Mouse (Mus musculus) adrenal gland, postnatal 36 days (tissue): ENCODE data around the gene Asic2. TPM values are rescaled to one million over a fixed set of nuclear protein-coding genes. Genes with fewer than 3 reads are reported as not detected.
"Not testable (repeated sequence)": the region's sequence is repeated elsewhere in the genome, so short reads cannot be mapped to it uniquely, and the experiment has no call there.

Source experiments
- DNase-seq, 2 experiments: peaks; one replicate each; pipeline ENCODE4 v3.0.0; 2021; ENCODE audit warnings: mixed read lengths in 1 of 2
- total RNA-seq, 2 experiments: library from RNA; stranded (reverse); gene quantifications; 2 replicates each; pipeline ENCODE4 v1.2.3; 2021

The Asic2 gene
- total RNA-seq, 2 experiments from 2014 or later: 1.7 TPM

DNA sequence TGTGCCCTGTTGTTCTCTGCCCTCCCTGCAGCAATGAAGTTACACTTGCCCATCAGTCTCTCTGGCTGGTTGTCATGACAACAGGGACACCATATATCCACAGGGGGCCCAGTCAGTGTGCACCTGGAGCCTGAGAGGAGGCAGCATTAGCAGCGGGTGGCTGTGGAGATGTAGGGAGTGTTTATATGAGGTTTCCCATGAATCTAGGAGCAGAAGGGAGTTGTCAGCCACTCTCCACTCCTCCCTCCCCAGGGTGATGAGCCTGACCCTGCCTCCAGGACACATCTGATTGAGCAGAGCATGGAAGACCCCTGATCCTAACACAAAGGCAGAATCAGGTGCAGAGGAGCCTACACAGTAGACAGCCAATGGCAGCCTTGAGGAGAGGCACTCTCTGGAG is 514.1 kb downstream of the Asic2 start:
- DNase-seq: no peak

DNA sequence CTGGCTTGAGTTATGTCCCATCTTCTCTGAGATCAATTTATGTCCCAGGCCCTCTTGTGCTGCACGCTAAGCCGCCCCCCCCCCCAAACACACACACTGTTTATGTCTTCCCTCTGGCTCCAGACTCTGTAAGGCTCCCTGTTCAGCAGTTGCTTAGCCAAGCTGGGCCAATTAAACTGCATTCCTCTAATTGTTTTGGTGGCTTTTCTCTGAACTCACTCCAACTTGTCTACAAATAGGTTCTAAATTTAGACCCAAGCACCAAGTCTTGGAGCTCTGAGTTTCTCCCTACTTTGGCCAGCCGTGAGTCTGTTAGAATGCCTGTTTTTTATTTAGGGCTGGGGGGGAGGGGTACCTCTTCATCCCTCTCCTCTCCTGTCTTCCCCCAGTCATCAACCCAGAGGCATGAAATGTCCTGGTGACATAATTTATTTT is 519.0 kb downstream of the Asic2 start:
- DNase-seq: no peak

DNA sequence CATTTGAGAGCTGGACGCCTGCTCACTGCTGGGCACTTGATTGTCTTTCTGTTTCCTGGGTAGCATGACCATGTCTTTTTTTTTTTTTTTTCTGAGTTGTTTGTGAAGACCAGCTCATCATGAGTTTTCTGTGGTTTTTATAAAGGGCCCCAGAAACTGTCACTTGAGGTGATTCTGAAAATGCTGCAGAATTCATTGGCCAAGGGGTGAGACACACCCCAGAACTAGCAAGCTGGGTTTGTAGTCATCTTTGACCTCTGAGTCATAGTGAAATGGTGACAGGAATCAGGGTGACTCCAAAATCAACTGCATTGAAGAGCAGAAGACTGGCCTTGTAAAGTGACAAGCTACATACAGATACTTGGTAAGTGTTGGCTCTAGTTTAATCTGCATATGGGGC is 521.9 kb downstream of the Asic2 start:
- DNase-seq: no peak

DNA sequence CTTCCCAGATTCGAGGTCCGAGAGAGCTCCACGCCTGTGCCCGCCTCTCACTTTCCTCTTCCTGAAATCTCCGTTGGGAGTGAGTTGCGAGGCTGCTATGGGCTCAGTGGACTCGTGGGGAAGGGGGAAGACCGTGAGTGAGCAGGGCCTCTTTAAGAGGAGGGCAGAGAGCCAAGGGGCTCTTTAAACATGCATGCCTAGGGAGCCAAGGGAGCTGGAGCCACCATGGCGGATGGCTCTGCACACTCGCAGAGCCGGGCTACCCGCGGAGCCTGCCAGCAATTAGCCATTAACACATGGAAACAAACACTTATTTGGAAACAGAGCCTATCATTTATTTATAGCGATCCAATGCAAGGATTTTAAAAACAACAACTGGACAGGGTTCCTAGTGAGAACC is 541.4 kb downstream of the Asic2 start:
- no peak for DNase-seq

DNA sequence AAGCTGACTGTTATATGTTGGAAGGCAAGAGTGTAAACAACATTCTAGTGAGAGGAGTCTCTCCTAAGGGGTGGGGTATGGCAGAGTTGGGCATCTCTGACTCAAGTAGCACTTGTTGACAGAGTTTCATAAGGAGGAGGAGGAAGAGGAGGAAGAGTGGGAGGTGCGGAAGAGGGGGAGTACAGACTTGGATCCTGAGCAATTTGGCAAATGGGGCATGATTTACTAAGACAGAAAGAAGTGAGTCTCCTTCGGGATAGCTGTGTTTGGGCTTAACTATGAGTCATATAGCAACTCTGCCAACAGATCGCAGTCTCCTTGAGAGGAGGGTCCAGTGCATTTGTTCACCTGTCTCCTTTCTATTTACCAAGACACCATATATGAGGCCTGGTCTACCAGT is 549.1 kb downstream of the Asic2 start:
- no peak for DNase-seq

DNA sequence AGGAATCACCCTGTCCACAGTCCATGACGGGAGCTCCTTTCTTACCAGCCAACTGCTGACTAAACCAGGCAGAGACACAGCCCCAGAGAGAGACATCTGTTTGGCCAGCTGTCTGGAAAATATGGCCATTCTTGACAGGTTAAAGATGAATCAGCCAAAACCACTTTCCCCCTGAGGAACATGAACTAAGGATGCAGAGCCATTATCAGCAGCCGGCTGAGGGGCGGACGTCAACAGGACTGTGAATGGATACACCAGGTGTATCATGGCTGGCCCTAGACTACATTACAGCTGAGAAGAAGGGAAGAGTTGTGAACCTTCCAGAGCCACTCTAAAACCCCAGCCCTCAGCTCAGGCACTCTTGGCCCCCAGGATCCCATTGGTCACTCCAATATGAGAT is 550.2 kb downstream of the Asic2 start:
- no peak for DNase-seq

DNA sequence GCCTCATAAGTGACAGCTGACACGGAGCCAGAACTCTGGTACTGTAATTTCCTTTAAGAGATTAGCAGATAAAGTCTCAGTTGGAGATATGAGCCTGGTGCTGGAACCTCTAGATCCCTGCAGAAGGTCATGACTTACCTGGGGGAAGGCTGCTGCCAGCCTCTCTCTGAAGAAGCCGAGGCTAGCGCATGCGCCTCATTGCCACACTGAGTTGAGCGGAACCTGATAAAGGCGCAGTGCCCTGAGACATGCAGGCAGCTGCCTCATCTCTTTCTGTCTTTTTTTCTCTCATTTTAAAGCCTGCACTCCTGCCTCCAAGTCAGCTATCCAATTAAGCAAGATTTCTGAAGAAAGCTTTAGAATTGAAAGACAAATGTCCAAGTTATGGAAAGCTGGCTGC is 551.9 kb downstream of the Asic2 start:
- DNase-seq: no peak

DNA sequence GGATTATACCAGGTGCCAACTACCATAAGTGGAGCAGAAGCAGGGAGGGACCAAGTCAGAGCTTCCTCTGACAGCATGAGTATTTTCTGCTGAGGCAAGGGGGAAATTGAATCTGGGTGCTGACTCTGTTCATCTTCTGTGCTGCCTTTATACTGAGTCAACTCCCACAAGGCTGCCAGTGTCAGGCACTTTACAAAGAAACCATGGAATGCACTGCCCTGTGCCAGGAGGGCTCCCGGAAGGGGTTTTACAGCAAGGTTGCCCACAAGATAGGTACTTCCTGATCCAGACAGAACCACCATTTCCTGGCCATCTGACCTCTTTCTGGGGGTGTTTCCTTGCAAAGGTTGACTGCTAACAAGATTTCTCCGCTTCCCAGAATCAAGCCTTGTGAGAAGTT is 553.7 kb downstream of the Asic2 start:
- no peak for DNase-seq

DNA sequence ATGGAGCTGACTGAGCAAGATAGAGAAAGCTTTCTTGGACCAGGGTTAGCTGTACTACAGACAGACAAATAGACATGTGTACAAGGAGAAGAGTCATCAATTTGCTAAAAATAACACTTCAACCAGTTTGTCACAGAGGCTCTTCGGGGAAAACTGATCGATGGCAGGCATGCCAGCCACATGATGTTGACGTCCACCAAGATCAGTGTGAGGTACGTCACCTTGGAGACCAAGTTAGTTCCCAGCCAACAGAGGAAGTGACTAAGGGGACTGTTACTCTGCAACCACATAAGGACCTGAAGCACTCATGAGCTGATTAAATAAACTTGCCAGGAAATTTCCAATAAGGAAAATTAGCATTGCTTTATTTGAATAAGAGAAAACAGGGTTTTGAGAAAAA is 557.0 kb downstream of the Asic2 start:
- DNase-seq: no peak

DNA sequence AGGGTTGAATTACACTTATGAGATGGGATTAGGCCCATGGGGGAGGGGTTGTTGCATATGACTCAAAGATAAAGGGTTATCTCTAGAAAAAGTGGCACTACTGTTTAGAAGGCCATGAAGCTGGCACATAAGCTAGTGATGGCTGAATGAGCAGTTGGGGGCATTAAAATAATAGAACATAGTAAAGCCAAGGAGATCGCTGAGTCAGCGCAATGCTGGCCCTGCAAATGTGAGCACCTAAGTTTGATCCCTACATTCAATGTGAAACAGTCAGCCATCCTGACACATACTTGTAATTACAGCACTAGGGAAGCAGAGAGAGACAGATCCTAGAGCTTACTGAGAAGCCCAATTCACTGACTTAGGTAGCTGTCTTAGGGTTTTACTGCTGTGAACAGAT is 562.3 kb downstream of the Asic2 start:
- DNase-seq: no peak

DNA sequence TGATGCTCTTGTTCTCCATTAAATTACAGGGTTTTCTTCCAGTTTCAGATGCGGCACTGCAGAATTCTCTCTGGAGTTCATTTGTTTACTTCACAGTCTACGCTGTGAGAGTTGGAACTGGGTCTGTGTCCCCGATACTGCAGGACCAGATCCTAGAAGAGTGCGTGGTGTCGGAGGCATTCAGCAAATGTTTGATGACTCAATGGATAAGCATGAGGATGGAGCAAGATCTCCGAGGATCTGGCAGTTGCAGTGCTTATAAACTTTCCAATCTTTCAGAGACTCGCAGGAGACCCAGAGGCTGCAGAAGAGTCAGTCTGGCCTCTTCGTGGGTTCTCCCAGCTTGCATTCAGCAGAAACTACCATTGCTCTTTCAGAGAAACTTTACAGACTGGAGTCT is 566.0 kb downstream of the Asic2 start:
- DNase-seq: no peak

DNA sequence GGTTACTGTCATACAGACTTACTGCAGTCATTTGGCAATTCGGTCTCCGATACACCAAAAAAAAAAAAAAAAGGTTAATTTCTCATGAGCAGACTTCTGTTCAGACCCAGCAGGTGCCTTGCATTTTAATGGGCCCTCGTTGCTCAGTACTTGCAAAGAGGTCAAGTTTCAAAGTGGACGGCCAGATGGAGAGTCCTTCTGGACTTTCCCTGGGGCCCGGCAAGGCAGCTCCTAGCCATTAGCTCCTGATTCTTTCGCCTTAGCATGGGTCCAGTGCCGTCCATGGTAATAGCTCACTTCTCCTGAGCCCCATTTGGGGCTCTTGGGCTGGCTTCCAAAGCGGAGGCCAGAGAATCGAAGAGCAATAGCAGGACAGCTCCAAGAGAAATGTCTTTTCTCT is 575.4 kb downstream of the Asic2 start:
- no peak for DNase-seq

DNA sequence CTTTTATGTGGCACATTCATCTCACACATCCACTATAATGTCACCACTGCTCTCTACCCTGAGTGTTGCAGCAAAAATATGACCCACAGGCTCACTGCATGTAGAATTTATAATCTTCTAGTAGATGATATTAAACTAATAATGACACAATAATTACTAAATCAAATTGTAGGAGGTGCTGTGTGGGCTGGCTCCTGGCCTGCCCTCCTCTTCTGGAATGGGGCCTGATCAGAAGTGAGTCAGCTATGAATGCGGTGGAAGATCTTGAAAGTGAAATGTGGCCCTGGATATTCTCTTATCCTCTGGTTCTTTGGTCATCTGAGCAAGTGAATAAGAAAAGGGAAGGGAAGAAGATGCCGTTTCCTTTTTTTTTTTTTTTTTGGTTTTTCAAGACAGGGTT is 582.1 kb downstream of the Asic2 start:
- peak in 1 of 2 experiments; percentile 36 for DNase-seq

DNA sequence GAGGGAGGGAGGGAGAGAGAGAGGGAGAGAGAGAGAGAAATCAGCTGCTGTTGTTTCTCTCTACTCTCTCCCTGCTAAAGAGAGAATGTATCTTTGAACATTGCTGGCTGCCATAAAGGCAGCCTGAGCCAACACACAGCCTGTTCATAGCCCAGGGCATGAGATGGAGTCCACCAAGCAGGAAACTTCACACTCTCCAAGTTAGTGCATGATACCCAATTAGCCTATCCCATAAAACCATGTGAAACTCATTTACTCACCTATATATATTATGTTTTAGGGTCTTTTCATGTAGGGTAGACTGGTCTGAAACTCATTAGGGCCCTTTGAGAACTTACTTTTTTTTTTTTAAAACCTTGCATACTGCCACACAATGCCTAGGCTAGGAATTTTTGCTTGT is 582.7 kb downstream of the Asic2 start:
- no peak for DNase-seq

DNA sequence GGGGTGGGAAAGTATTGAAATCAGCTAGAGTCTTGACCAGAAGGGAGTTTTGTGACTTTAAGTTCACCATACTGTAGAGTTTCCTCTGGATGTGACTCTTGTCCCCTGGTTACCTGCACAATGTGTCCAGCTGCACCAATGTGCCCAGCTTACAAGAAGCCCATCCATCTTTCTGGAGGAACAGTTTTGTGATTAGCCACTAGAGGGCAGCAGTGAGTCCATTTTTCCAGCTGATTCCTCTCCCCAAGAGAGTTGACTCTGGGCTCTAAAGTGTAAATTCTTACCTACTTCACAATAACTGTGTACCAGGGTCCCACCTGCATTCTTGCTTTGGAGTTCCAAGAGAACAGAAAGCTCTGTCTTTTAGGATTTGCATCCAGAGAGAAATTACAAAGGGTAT is 593.4 kb downstream of the Asic2 start:
- peak; percentile 42 to 65 for DNase-seq

DNA sequence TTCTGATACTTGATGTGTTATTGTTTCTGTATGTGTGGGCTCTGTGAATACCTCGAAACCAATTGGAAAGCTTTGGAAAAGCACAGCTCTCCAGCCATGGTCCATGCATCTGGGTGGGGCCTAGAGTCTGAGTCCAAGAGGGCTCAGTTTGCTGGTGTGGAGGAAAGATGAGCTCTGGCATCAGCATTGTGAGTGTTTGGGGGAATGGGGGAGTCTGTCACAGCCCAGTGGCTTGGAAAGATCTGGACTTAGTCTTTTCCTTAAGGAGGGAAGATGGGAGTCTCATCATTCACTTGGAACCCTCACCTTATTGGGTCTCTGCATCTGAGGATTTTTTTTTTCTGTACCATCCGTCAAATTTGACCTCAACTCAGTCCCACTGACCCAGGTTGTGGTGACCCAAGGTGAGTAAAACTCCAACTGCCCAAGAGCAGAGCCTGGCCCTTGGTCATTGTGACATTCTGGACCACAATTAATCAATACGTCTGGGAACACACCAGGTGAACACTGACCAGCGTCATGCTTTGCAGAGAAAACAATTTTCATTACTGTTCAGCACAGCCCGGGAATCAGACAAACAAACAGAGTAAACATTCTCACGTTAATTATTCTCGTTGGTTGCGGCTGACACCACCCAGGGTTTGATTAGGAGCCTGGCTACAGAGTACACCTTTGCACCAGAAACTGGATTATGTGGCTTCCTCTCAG is 594.1 kb downstream of the Asic2 start:
- no peak for DNase-seq

DNA sequence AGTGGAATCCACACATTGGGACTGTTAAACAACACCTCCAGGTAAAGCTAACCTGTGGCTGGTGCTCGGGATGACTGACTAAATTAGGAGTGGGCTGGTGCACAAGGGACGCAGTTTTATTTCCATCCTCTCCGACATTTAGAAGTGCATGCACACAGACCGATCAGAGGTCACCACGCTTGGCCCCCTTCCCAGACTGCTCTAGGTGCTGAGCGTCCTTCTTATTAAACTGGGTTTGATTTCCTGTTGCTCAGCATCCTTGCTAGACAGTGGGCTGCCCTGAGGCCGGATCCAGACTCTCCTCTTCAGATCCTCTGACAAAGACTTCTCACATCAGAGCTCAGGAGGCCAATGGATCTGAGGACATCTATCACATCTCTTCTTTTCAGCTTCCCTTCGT is 596.7 kb downstream of the Asic2 start:
- peak; percentile 82 to 83 for DNase-seq

DNA sequence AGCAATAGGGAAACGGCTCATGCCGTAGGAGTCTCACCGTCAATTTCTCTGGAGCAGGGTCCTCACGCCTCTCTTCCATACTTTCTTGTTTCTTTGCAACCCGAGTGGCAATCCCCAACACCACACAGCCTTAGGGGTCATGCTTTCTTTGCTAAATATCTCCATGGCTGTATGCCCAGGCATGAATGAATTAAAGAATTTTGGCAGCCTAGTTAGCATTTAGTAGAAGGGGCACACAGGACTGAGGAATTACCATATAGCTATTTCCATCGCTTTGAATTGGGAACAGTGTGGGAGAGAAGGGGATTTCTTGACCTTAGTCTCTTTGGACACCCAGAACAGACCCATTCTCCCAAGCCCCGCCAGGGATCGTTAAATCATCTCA is 597.8 kb downstream of the Asic2 start:
- DNase-seq: no peak

DNA sequence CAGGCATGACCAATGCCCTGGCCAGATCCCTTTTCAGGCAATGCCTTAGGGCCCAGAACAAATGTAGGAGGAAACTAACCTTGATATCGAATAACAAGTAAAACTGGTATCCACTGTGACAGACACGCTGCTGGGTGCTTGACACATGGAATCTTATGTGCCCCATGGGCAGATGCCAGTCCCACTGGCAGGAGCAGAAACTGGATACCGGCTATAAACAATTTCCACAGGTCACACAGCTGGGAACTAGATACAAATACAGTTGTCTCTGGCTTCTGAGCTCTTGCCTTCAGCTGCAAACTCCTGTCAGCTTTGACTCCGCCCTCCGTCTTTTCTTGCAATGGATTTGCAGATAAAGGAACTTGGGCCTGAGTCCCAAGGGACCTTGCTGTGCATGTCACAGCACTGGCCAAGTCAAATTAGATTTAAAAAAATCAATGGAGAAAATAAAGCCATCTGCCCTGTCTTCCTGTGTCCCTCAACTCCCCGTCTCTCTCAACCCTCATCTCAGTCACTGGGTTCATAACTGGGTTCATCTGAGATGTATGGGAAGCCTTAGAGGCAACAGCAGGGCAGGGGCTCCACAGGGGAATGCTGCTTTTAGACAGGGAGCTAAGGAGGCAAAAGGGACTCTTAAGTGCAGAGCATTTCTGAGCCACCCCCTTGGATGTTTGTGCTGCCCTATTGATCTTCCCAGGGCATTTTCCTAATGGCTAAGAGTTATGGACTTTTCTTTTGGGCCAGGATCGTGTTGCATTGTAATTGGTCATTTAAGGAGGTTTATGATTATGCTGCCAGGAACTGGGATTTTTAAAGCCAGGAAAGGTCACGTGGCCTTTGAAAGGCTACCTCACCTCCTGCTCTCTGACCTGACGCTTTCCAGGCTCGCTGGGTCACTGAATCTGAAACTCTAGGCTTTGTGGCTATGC is 598.5 kb downstream of the Asic2 start:
- DNase-seq: no peak

DNA sequence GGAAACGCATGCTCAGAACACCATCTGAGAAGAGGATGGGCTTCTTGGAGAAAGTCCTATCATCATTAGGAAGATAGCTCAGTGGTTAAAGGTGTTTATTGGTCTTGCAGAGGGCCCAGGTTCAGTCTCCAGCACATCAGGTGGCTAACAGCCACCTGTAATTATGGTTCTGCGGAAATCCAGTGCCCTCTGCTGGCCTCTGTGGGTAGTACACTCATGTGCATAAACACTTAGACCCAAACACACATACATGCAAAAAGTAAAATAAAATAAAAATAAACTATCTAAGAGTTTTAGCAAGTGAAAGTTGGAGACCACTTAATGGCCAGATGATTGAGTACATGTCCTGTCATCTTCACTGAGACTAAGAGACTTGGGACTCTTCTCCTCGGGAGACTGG is 603.8 kb downstream of the Asic2 start:
- no peak for DNase-seq

DNA sequence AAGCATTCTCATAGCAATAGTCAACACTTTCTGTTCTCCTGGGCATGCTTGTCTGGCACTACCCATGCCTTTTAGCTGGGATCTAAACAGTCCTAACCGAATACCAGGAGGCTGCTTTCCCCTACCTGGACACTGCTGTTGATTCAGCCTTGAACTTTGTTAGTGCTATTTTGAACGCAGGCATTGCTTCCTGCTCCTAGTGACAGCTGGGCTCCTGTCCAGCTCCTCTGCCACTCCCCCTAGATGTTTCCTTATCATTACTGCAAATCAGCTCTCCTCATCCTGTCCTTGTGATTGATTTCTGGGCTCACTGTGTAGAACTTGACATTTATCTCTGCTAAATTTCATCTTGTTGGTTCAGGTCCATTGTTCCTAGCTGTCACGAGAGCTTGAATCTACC is 605.8 kb downstream of the Asic2 start:
- peak; percentile 61 to 71 for DNase-seq

DNA sequence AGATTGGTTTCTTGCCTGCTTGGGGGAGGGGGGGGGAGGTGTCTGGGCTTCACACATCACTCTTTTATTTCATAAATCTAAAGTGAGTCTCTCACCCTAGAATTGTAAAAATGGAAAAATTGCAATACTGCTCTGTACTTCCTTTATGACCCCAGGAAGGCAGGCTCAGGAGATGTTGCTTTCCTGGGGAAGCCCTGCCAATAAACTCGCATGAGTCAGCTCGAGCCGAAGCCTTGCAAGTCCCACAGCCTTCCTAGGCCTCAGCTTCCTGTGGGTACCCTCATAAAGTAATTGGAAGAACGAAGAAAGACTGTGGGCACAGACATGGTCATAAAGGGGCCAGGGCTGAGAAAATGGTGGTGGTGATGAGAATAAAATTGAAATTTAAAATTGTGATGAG is 607.2 kb downstream of the Asic2 start:
- peak; percentile 30 to 31 for DNase-seq

DNA sequence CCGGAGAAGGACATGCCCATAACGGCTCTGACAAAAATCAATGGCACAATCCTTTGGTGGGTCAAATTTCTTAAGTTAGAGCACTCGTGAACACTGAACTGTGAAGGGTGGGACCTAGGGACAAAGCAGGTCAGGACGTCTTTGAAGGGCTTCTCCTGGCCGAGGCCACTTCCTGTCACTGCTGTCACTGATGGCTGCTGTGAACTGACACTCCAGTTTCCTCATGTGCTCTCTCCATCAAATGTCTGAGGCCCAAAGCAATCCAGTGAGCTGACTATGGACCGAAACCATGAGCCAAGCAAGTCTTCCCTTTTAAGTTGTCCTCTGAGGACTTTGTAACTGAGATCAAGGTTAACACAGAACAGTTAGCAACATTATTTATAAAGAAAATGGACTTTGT is 617.8 kb downstream of the Asic2 start:
- DNase-seq: not testable (repeated sequence)

DNA sequence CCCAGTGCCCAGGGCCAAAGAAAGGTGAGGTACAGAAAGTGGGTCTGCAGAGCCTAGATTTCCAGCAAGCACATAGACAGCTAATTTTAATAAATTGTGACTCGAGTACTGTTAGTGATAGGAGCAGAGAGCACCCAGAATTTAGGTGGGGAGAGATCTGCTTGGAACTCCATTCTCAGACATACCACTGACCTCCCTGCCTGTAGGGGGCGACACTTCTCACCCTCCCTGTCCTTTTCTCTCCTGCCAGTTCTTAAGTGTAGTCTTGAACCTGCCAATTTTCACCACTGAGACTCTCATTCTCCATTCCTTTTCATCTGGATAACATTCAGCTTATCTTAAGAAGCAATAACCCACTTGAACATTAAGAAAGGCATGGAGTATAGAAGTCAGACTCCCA is 636.3 kb downstream of the Asic2 start:
- DNase-seq: no peak
